Mouse (Mus musculus) intestine, postnatal 0 days (tissue): ENCODE data around the gene Atp5g1. TPM values are rescaled to one million over a fixed set of nuclear protein-coding genes. Genes with fewer than 3 reads are reported as not detected.

Source experiments
- ATAC-seq: fragments of 200-750 bp; cut with Nextera tagmentation; 2 replicates; pipeline ENCODE4 v1.8.0; 2017; ENCODE audit warnings: mild to moderate bottlenecking, moderate TSS enrichment, moderate library complexity
- H3K27ac ChIP-seq: fragments of 300-500 bp; sonication (generic); 2 replicates; pipeline ENCODE4 v1.5.1; 2014; ENCODE audit warnings: mild to moderate bottlenecking, low read depth, low read length, moderate library complexity
- H3K27me3 ChIP-seq: fragments of 300-500 bp; sonication (generic); replicated peaks from 2 replicates; pipeline ENCODE4 v1.6.1; 2014; ENCODE audit warnings: low read length, mixed read lengths; ENCODE audit not compliant: control insufficient read depth, insufficient read depth
- H3K36me3 ChIP-seq: fragments of 300-500 bp; sonication (generic); 2 replicates; pipeline ENCODE4 v1.6.1; 2014; ENCODE audit warnings: mild to moderate bottlenecking, moderate library complexity; ENCODE audit not compliant: control insufficient read depth, insufficient read depth
- H3K4me1 ChIP-seq: fragments of 300-500 bp; sonication (generic); replicated peaks from 2 replicates; pipeline ENCODE4 v1.6.1; 2014; ENCODE audit warnings: antibody characterized with exemption, low read length, mixed read lengths; ENCODE audit not compliant: control insufficient read depth, insufficient read depth
- H3K4me2 ChIP-seq: fragments of 300-500 bp; sonication (generic); replicated peaks from 2 replicates; pipeline ENCODE4 v1.6.1; 2014; ENCODE audit warnings: low read depth, mild to moderate bottlenecking, moderate library complexity
- H3K4me3 ChIP-seq: fragments of 300-500 bp; sonication (generic); 2 replicates; pipeline ENCODE4 v1.5.1; 2014; ENCODE audit warnings: low read depth, low read length
- H3K9ac ChIP-seq: fragments of 300-500 bp; sonication (generic); 2 replicates; pipeline ENCODE4 v1.6.1; 2014; ENCODE audit warnings: mild to moderate bottlenecking, low read depth, low read length
- H3K9me3 ChIP-seq: fragments of 300-500 bp; sonication (generic); 2 replicates; pipeline ENCODE4 v1.6.1; 2016; ENCODE audit warnings: mixed run types; ENCODE audit not compliant: control insufficient read depth
- CTCF ChIP-seq: sonication (generic); IDR thresholded peaks from 2 replicates; pipeline ENCODE4 v1.5.1; 2016; ENCODE audit warnings: low read depth, mild to moderate bottlenecking, control low read depth, antibody characterized with exemption, moderate library complexity
- WGBS: fragments of 180-500 bp; shearing (Covaris S2); extraction: QIAGEN DNeasy Blood & Tissue Kit; methylation state at CpG from one replicate; pipeline ENCODE4 v1.1.7; 2014; 5-methylcytosine and 5-hydroxymethylcytosine counted together
- polyA plus RNA-seq: library from polyadenylated mRNA; unstranded; fragments of >200 nt; fragmentation: Nextera tagmentation; extraction: Ambion mirVana; gene quantifications from 2 replicates; pipeline ENCODE4 v1.2.1, GENCODE M21; 2015

Atp5g1 gene
- polyA plus RNA-seq, 1 experiment from 2014 or later: 1,236 TPM

- TF ChIP-seq CTCF: no peak
- ATAC-seq: no peak
- H3K4me3 ChIP-seq: no peak overlapping the region
- no peak overlapping the region for H3K4me2 ChIP-seq
- no peak overlapping the region for H3K27ac ChIP-seq
- H3K9ac ChIP-seq: no peak overlapping the region
- 59% methylated on average over 4 of the region's 4 CpGs for WGBS
- no peaks in the 10 kb centered on the region for H3K9me3 ChIP-seq
- H3K4me1 ChIP-seq: no peaks in the 10 kb centered on the region
- 0 out of 2 replicates have a peak, but pooled peaks cover 3% of the 10 kb centered on the region for H3K27me3 ChIP-seq
- no peaks in the 10 kb centered on the region for H3K36me3 ChIP-seq
Observed at GRCm38 (mm10) chr11:96020622-96021021, 54.8 kb downstream of the Atp5g1 start.

Other genes with a start within 250 kb of the Atp5g1 start
- 19.9 and 23.2 TPM in 2 replicates for gene Gngt2, start 238.5 kb downstream of the Atp5g1 start, polyA plus RNA-seq
- gene Abi3, start 233.2 kb downstream of the Atp5g1 start, polyA plus RNA-seq: 7.5 and 8.1 TPM in 2 replicates
- 18.2 and 21.1 TPM in 2 replicates for gene B4galnt2, start 160.8 kb downstream of the Atp5g1 start, polyA plus RNA-seq
- gene Igf2bp1, start 69.7 kb downstream of the Atp5g1 start, polyA plus RNA-seq: 5.2 and 7.4 TPM in 2 replicates
- 142 and 149 TPM in 2 replicates for gene Gip, start 51.1 kb downstream of the Atp5g1 start, polyA plus RNA-seq
- gene Snf8, start 40.8 kb downstream of the Atp5g1 start, polyA plus RNA-seq: 91.8 and 99.2 TPM in 2 replicates
- gene Ube2z, start 10.3 kb downstream of the Atp5g1 start, polyA plus RNA-seq: 24.8 and 25.0 TPM in 2 replicates
- not detected in 2 replicates for gene Calcoco2, start 36.3 kb upstream of the Atp5g1 start, polyA plus RNA-seq
- gene Ttll6, start 58.1 kb upstream of the Atp5g1 start, polyA plus RNA-seq: 0.10 TPM in 1 of 2 replicates, not detected in the other
- gene Hoxb13, start 118.6 kb upstream of the Atp5g1 start, polyA plus RNA-seq: not detected in 2 replicates
- 0.37 and 1.5 TPM in 2 replicates for gene Hoxb9, start 195.8 kb upstream of the Atp5g1 start, polyA plus RNA-seq
- 1.0 and 1.1 TPM in 2 replicates for gene Hoxb8, start 206.2 kb upstream of the Atp5g1 start, polyA plus RNA-seq
- gene Hoxb7, start 211.0 kb upstream of the Atp5g1 start, polyA plus RNA-seq: 7.6 and 8.5 TPM in 2 replicates
- 5.7 and 6.4 TPM in 2 replicates for gene Hoxb6, start 216.8 kb upstream of the Atp5g1 start, polyA plus RNA-seq
- gene Hoxb5, start 227.7 kb upstream of the Atp5g1 start, polyA plus RNA-seq: 14.7 and 15.8 TPM in 2 replicates
- 1.1 and 1.5 TPM in 2 replicates for gene Hoxb4, start 242.6 kb upstream of the Atp5g1 start, polyA plus RNA-seq
- gene Hoxb3, start 247.7 kb upstream of the Atp5g1 start, polyA plus RNA-seq: 1.1 and 1.3 TPM in 2 replicates